Mouse (Mus musculus): ENCODE measurements around the gene Plac1.
"Not testable (repeated sequence)": the region's sequence is repeated elsewhere in the genome, so short reads cannot be mapped to it uniquely, and the experiment has no call there.

DNA sequence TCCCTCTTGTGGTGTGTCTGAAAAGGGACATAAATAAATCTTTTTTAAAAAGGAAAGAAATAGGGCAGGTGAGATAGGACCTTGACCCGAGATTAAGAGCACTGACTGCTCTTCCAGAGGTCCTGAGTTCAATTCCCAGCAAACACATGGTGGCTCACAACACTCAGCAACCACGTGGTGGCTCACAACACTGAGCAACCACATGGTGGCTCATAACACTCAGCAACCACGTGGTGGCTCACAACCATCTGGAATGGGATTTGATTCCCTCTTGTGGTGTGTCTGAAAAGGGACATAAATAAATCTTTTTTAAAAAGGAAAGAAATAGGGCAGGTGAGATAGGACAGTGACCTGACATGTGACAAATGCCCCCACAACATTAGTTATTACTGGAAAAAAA lies 215.6 kb downstream of the Plac1 start:
- not testable (repeated sequence) for TF ChIP-seq CTCF (IDR thresholded peaks at IDR 0.05; ENCODE audit: borderline replicate concordance, insufficient read depth, low read depth, low read length); POLR2A (IDR thresholded peaks at IDR 0.05; ENCODE audit: borderline replicate concordance, insufficient read depth, low read length)
